ENCODE assay signal across 8 mouse cellular contexts in the genomic region with DNA sequence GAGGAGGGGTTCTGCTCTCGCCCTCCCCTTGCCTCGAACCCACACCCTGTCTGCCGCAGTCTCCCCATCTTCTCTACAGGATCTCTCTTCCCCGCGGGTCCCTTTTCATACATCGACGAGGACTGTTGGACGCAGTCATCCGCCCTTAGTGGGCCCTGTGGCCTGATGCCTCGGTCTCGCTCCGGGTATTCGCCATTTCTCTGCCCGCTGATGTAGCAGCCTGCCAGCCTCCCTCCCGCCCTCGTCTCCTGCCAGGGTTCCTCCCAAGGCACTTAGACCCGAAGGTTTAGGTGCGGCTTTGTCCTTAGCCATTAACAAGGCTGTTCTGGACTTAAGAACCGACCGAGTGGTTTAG. TPM values are rescaled to one million over a fixed set of nuclear protein-coding genes. Genes with fewer than 3 reads are reported as not detected.
DNase-seq lines count a peak whose midpoint lies in the region; ATAC-seq and TF ChIP-seq lines count a peak whose summit lies in the region.

No protein-coding gene starts in this region.

- H3K9me3 ChIP-seq in kidney, embryonic 15.5 days (replicated peaks), result no peaks in the 10 kb centered on the region
- no peaks in the 10 kb centered on the region for H3K9me3 ChIP-seq in heart, postnatal 0 days (replicated peaks; ENCODE audit: control insufficient read depth, low read length)
- no peaks in the 10 kb centered on the region for H3K9me3 ChIP-seq in midbrain, embryonic 12.5 days

- peaks cover 77% of the 10 kb centered on the region for H3K27me3 ChIP-seq in kidney, embryonic 15.5 days
- no peaks in the 10 kb centered on the region for H3K27me3 ChIP-seq in cerebellum, adult 2 months (ENCODE audit: control insufficient read depth, insufficient read depth, low read length)
- H3K27me3 ChIP-seq in heart, postnatal 0 days (ENCODE audit: control insufficient read depth, insufficient read depth, low read length), result peaks cover 73% of the 10 kb centered on the region
- H3K27me3 ChIP-seq in midbrain, embryonic 12.5 days, result peaks cover 95% of the 10 kb centered on the region
- H3K27me3 ChIP-seq in thymus, adult 2 months (ENCODE audit: control insufficient read depth, insufficient read depth, low read length), result peaks cover 26% of the 10 kb centered on the region

- H3K9ac ChIP-seq in kidney, embryonic 15.5 days, result peak overlapping the region; percentile 50
- H3K9ac ChIP-seq in heart, postnatal 0 days (replicated peaks; ENCODE audit: low read depth, low read length), result peak overlapping the region; percentile 40
- H3K9ac ChIP-seq in midbrain, embryonic 12.5 days (replicated peaks), result peak overlapping the region; percentile 69

- whole genome bisulfite sequencing in kidney, embryonic 15.5 days, result 2% methylated on average over 20 of the region's 20 CpGs
- 3% methylated on average over 20 of the region's 20 CpGs for WGBS in cerebellum, adult 2 months
- 8% methylated on average over 20 of the region's 20 CpGs for WGBS in heart, postnatal 0 days
- WGBS in midbrain, embryonic 12.5 days, result under 1% methylated on average over 20 of the region's 20 CpGs
- 3% methylated on average over 20 of the region's 20 CpGs for WGBS in thymus, adult 2 months

- peak overlapping the region; percentile 94 for H3K4me2 ChIP-seq in kidney, embryonic 15.5 days
- H3K4me2 ChIP-seq in heart, postnatal 0 days (ENCODE audit: low read depth, low read length), result peak overlapping the region; percentile 78
- H3K4me2 ChIP-seq in midbrain, embryonic 12.5 days (replicated peaks), result peak overlapping the region; percentile 81

- DNase-seq in kidney, postnatal 25 days, result no peak
- peak in 1 of 2 experiments; percentile 65 for DNase-seq in cerebellum, adult 2 months
- no peak for DNase-seq in heart, postnatal 0 days (ENCODE audit: low spot score)
- DNase-seq in thymus, postnatal 14 days, result no peak
- DNase-seq in thymus, adult 2 months, result no peak
- DNase-seq in thymus, postnatal 36 days, result no peak

- peaks cover 60% of the 10 kb centered on the region for H3K4me1 ChIP-seq in kidney, embryonic 15.5 days
- H3K4me1 ChIP-seq in cerebellum, adult 2 months (ENCODE audit: control insufficient read depth, insufficient read depth, low read length), result peaks cover 9% of the 10 kb centered on the region
- peaks cover 7% of the 10 kb centered on the region for H3K4me1 ChIP-seq in heart, postnatal 0 days (ENCODE audit: control insufficient read depth, insufficient read depth)
- H3K4me1 ChIP-seq in midbrain, embryonic 12.5 days, result peaks cover 55% of the 10 kb centered on the region
- no peaks in the 10 kb centered on the region; the same call in 1 of the 2 replicates for H3K4me1 ChIP-seq in thymus, adult 2 months (replicated peaks; ENCODE audit: control insufficient read depth, insufficient read depth, low read length)

- H3K4me3 ChIP-seq in kidney, embryonic 15.5 days (replicated peaks), result peak overlapping the region; percentile 53
- H3K4me3 ChIP-seq in cerebellum, adult 2 months (replicated peaks; ENCODE audit: insufficient read depth, low read depth, low read length), result peak overlapping the region; percentile 66
- H3K4me3 ChIP-seq in heart, postnatal 0 days (ENCODE audit: low read depth, low read length), result peak overlapping the region; percentile 50
- peak overlapping the region; percentile 47 for H3K4me3 ChIP-seq in midbrain, embryonic 12.5 days
- no peak overlapping the region for H3K4me3 ChIP-seq in thymus, adult 2 months (ENCODE audit: control insufficient read depth, insufficient read depth, low read length)

- TF ChIP-seq EP300 in heart, postnatal 0 days (IDR thresholded peaks at IDR 0.05; ENCODE audit: low read depth), result no peak

- no peak for ATAC-seq in kidney, embryonic 15.5 days (replicated peaks; ENCODE audit: low FRiP score)
- ATAC-seq in heart, postnatal 0 days (ENCODE audit: insufficient read depth, low read depth), result peak; percentile 26; the same call in 1 of the 2 replicates
- ATAC-seq in midbrain, embryonic 12.5 days (ENCODE audit: low FRiP score, low read depth), result no peak

- TF ChIP-seq POLR2A in cerebellum, adult 2 months (IDR thresholded peaks at IDR 0.05; ENCODE audit: borderline replicate concordance, insufficient read depth, low read length), result no peak
- no peak for TF ChIP-seq POLR2A in thymus, adult 2 months (IDR thresholded peaks at IDR 0.05; ENCODE audit: control insufficient read depth, extremely low read depth, insufficient read depth, low read length, poor library complexity)

- TF ChIP-seq CTCF in cerebellum, adult 2 months (IDR thresholded peaks at IDR 0.05; ENCODE audit: borderline replicate concordance, insufficient read depth, low read depth, low read length), result no peak
- TF ChIP-seq CTCF in heart, postnatal 0 days (IDR thresholded peaks at IDR 0.05; ENCODE audit: low read depth), result no peak
- TF ChIP-seq CTCF in thymus, adult 2 months (IDR thresholded peaks at IDR 0.05; ENCODE audit: borderline replicate concordance, control insufficient read depth, extremely low read depth, insufficient read depth, low read length, poor library complexity), result no peak

- peak overlapping the region; percentile 57 for H3K27ac ChIP-seq in kidney, embryonic 15.5 days
- peak overlapping the region; percentile 97 for H3K27ac ChIP-seq in cerebellum, adult 2 months (ENCODE audit: insufficient read depth, low read length)
- no peak overlapping the region for H3K27ac ChIP-seq in heart, postnatal 0 days (ENCODE audit: low read depth)
- H3K27ac ChIP-seq in midbrain, embryonic 12.5 days (replicated peaks), result peak overlapping the region; percentile 93
- H3K27ac ChIP-seq in thymus, adult 2 months (ENCODE audit: control insufficient read depth, insufficient read depth, low read length), result no peak overlapping the region

- no peaks in the 10 kb centered on the region for H3K36me3 ChIP-seq in kidney, embryonic 15.5 days
- no peaks in the 10 kb centered on the region for H3K36me3 ChIP-seq in heart, postnatal 0 days (replicated peaks; ENCODE audit: control insufficient read depth, insufficient read depth, low read length)
- no peaks in the 10 kb centered on the region for H3K36me3 ChIP-seq in midbrain, embryonic 12.5 days
- H3K36me3 ChIP-seq in thymus, adult 2 months (ENCODE audit: control insufficient read depth, insufficient read depth, low read length), result no peaks in the 10 kb centered on the region

RNA-seq across cellular contexts. Expression of a gene that starts 25.3 kb away (rescaled TPM):
- polyA plus RNA-seq in kidney, embryonic 15.5 days (2015; fragmentation: Nextera tagmentation; extraction: Ambion mirVana), result 47.0 and 51.4 TPM in 2 replicates
- 55.8 and 56.0 TPM in 2 replicates for polyA plus RNA-seq in cerebellum, adult 2 months (2012; rRNA removed)
- total RNA-seq in heart, postnatal 0 days (2014; rRNA removed; ENCODE audit: low replicate concordance), result 85.9 and 89.5 TPM in 2 replicates
- polyA plus RNA-seq in heart, postnatal 0 days (2015; fragmentation: Nextera tagmentation; extraction: Ambion mirVana), result 80.7 and 82.9 TPM in 2 replicates
- polyA plus RNA-seq in midbrain, embryonic 12.5 days (2016; fragmentation: Nextera tagmentation; extraction: Ambion mirVana), result 41.4 and 42.4 TPM in 2 replicates
- polyA plus RNA-seq in thymus, adult 2 months (2012; rRNA removed), result 74.7 and 77.5 TPM in 2 replicates

Comparison
In these comparisons a context has a peak if more than half of its experiments do, and no peak if none do; other contexts are left out.
1. H3K27ac ChIP-seq: peak in kidney, embryonic 15.5 days (single experiment), cerebellum, adult 2 months (single experiment) and midbrain, embryonic 12.5 days (single experiment); none in heart, postnatal 0 days (single experiment) and thymus, adult 2 months (single experiment).
2. Peak in every context shown above with its lines, with median percentiles within 50 percentile points of each other: H3K4me2 ChIP-seq and H3K9ac ChIP-seq.